Mouse (Mus musculus) testis, postnatal 10 days (tissue): ENCODE data around the gene Polr2g.
A peak's percentile ranks its signal among the peaks of the same experiment; 100 is the strongest.

Source experiments
- DNase-seq: peaks from one replicate; pipeline ENCODE4 v3.0.0; 2021; ENCODE audit warnings: low spot score

The Polr2g gene

DNA sequence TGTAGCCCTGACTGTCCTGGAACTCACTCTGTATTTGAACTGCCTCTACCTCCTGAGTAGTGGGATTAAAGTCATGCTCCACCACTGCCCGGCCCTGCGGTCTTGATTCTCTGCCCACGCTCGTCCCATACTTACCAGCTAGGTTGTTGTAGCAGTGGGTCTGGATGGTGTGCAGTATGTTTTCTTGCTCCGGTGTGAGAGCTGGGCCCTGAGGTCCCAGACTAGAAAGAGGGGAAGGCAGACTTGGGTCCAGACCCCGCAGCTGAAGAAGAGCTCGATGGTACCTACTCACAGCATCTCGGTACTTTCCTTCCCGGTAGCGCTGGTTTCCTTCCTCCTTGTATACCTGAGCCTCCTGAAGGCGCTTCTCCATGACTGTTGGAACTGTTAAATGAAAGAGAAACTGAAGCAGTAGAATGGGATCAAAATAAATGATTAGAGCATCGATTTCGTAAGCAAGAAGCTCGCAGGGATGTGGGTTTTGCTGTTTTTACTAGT lies 20.0 kb upstream of the Polr2g start:
- DNase-seq: no peak

DNA sequence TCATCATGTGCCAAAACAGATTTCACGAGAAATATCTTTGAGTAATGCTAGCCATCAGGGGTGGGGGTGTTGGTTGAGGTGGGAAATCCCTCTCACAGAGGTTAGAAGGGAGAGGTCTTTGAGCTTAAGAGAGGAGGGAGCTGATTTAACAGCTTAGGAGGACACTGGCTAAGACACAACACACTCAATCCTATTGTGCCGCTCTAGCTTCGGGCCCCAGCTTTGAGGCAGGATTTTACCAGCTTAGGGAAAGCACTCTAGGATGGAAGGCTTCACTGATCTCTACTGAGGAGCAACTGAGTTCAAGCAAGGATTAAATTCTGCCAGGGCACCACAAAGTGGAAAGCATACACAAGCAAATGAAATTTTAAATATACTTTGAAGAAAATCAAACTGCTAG lies 18.6 kb upstream of the Polr2g start:
- no peak for DNase-seq

DNA sequence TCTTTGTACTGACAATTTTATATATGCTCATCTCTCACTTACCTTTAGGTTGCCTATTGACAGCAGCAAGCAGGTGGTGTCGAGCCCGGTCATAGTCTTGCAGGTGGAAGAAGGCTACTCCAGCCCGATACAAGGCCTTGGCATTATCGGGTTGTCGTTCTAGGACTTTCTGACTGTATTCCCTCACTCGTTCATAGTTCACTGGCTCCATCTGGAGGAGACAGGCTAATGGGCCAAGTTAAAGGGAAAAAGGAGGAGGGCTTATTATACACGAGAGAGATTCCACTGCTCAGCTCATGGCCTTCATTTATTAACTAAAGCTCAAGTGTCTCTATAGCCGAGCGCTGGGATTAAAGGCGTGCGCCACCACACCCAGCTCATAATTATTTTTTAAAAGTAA lies 17.4 kb upstream of the Polr2g start:
- DNase-seq: no peak

DNA sequence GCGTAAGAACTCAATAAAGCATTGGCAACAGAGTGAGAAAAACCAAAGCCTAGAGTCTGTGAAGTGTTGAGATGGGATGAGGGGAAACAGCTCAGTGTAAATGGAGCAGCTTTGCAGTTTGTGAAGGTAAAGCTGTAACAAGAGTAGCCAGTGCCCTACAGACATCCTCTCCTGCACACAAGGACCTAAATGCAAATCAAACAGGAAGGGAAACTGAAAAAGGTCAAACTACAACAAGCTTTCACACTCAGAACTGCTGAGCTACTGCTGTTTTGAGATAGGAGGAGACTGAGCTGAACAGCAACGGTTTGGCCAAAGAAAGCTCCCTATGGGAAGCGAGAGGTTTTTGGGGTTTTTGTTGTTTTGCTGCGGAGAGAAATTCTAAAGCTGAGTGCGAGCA lies 8.4 kb upstream of the Polr2g start:
- DNase-seq: no peak

DNA sequence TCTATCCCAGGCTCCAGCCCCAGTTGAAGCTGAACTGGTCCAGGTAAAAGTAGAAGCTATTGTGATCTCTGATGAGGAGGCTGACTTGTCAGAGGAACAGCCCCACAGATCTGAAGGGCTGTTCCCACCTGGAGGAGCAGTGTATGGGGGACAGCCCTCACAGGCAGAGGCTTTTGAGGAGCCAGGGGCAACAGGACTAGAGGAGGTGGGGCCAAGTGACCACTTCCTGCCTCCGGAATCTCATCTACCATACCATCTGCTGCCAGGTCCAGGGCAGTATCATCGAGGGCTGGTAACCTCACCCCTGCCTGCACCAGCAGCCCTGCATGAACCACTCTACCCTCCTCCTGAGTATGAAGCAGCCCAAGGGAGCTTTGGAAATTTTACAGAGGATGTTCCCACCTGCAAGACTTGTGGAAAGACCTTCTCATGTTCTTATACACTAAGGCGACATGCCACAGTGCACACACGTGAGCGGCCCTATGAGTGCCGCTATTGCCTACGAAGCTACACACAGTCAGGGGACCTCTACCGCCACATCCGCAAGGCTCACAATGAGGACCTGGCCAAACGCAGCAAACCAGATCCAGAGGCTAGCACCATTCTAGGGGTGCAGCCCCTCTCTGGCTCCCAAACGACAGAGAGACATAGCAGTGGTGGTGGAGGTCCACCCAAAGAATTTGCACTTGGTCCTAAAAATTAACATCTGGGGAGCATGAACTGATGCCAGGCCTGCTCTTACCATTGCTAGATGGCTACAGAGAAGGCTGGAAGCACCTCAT lies 5.7 kb upstream of the Polr2g start:
- DNase-seq: no peak

DNA sequence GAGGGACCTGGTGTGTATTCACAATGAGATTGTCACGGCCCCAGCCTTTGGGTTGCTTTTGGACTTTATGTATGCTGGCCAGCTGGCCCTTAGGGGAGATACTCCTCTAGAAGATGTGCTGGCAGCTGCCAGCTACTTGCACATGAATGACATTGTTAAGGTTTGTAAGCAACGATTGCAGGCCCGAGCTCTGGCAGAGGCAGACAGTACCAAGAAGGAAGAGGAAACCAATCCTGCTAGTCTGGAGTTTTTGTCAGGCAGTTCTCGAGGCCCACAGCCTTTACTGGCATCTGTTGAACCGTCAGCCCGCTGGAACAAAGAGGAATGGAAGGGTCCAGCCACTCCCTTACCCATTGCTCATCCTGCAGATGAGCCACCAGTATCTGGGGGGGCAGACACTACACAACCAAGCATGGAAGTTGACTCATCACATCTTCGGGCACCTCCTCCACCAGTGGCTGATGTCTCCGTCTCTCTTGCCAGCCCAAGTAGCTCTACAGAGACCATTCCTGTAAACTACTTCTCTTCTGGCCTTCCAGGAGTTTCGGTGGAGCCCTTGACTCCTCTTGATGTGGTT lies 4.9 kb upstream of the Polr2g start:
- no peak for DNase-seq

DNA sequence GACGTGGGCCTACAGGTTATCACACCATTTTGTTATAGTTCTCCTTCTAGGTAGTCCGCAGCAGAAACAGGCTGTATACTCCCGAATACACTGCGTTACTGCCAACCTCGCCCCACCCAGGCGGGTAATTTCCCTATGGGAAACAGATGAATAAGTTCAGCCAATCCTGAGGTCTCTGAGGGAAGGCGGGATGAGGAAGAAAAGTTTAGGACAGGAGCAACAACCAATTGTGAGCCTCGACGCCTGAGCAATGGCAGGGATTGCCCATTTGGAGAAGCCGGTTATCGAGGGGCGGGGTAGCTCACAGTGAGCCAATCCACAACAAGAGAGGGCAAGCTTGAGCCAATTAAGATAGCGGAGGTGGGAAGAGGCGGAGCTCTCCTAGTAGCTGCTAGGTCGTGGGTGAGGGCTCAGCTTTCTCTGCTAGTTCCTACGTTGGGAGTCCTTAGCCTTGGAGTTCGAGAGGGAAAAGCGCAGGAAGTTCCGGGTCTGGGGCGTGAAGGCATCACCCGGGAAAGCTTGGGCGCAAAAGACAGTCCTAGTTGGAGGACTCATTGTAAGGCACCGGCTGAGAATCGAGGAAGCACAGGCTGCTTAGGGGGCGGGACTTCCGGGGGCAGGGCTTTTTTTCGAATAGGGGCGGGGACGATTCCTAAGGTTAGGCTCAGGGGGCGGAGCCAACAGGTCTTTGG lies 3.9 kb upstream of the Polr2g start, which contains the start of gene Zbtb3:
Zbtb3 (plus strand) TSS at position 426 of the 692 bp plus-strand sequence.
- peak; percentile 92 for DNase-seq

DNA sequence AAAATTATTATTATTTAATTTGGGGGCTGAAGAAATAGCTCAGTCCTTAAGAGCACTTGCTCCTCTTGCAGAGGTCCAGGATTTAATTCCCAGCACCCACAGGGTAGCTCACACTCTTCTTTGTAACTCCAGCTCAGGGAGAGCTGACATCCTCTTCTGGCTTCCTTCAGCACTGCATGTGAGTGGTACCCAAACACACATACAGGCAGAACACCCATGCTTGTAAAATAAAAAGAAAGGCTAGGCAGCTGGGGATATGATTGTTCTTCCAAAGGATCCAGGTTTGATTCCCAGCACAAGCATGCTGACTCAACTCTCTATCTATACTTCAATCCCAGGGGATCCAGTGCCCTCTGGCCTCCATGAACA lies 554 bp upstream of the Polr2g start:
- no peak for DNase-seq

DNA sequence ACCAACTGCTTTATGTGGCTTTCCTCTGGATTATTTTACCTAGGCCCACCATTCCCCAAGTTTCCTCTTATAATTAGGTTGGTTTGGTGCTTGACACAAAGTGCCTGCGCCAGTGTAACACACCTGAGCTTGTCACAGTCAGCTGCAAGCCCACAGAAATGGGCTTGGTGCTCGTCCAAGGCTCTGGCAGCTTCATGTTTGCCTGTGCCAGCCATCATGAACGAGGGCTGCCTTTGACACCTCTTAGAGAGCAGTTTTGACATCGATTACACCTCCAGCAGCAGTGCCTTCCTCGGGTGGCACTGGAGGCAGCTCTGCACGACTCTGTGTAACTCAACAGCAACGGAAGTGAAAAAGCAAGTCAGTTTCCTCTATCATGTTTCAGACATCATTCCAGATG lies 8.2 kb downstream of the Polr2g start:
- no peak for DNase-seq

DNA sequence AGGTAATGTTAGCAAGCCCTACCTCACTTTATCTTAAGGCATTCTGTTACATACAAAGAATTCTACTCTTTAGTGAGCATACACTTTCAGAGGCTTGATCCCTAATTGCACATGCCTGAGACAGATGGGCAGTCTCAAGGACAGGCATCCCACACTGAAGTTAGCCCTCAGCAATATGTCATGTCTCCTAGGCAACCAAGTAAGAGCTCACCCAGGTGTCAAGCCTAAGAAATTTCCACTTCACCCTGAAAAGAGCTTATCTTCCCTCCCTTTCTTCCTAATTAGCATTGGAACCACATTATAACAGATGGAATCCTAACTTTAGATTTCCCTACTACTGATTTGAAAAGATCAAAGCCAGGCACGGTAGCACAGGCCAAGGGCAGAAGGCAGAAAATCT lies 9.2 kb downstream of the Polr2g start:
- DNase-seq: no peak

DNA sequence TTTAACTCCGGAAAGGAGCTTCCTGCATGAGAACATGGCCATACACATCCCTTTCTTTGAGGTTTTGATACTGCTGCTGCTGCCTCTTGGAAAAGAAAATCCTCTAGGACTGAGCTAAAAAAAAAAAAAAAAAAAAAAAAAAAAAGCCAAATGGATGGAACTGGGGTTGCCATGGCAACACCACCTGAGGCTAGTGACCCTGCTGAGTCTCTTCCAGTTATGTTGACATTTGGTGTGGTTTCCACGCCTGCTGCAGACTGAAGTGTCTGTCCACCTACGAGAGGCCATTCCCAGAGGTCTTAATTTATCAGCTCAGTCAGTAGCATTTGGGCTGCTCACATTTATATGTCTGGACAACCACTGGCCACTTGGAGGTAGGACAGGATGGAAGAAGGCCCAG lies 9.9 kb downstream of the Polr2g start:
- no peak for DNase-seq

DNA sequence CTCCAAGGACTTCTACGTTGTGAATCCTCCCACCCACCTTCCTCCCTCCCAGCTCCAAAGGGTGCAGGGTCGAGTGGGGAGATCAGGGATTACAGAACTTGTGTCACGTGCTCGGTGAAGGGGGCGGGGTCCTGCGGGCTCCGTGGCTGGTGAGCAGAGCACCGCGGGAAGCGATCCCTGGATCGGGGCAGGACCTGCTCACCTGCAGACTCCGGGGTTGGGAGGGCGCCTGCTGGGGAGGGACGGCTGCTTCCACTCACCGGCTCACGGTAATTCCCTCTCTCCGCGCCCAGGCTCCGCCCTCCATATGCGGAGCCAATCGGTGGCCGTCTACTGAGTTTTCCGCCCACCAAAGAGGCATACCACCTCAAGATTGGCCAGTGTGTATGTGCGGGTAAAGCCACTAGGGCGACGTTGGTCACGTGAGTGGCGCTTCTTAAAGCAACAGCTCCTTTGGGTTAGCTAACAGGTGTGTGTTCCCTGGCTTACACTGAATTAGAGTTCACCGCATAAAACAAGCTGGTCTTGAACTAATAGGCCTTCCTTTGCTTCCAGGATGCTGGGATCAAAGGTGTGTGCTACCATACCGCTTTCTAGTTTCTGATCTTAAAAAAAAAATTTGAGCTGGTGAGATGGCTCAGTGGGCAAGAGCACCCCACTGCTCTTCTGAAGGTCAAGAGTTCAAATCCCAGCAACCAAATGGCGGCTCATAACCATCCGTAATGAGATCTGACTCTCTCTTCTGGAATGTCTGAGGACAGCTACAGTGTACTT lies 12.2 kb downstream of the Polr2g start, which contains the start of gene Taf6l:
Taf6l (minus strand) TSS at position 410 of the 774 bp plus-strand sequence.
- peak; percentile 87 for DNase-seq

DNA sequence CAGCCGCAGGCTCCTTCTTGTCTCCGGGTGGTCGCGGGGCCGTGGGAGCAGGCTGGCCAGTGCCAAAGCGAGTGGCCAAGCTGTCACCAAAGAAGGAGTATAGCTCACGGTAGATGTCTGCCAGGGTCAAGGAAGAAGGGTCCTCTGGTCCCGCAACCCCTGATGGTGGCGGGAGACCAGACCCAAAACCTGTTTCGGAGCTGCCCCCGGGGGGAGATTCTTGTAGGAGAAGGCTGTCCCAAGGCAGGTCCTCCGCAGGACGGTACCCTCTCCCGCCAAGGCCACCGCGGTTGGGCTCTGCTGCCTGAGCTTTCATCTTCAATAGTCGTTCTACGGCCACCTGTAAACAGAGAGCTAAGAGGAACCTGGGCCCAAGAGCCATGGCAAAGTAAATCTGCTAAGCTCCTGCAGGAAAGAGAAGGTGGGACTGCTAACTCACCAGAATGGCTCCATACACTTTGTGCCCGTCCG lies 23.4 kb downstream of the Polr2g start:
- DNase-seq: peak; percentile 63

DNA sequence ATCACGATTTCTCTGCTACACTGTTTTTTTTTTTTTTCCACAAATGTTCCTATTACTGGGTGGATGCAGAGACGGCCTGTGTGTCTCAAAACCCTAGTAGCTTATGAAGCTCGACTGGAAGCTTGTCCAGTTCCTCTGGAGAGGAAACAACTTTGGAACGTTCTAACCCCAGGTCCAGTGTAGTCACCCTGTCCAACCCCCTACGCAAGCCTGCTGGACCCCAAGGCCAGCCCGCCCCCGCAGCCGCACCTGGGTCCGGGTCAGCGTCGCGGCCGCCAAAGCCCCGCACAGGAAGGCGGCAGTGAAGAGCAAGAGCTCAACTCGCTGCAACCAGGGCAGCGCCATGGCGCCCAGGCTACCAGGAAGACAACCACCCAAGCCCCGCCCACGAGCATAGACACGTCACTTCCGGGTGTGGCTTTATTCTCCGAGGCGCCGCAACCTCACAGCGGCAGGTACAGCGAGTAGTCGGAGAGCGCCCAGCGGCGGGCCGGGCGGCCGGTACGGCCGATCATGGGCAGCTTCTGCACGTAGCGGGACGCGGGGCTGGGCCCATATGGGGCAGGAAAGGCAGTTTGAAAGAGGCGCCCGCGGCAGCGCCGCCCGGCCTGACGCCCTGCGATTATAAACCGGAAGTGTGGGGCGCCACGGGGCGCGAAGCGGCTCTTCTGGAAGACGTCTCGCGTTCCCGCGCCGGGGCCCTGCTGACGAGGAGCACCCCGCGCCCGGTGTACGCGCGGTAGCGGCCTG lies 24.1 kb downstream of the Polr2g start, which contains the start of gene Tmem179b:
Tmem179b (minus strand) TSS at position 382 of the 750 bp plus-strand sequence.
- peak; percentile 98 for DNase-seq

DNA sequence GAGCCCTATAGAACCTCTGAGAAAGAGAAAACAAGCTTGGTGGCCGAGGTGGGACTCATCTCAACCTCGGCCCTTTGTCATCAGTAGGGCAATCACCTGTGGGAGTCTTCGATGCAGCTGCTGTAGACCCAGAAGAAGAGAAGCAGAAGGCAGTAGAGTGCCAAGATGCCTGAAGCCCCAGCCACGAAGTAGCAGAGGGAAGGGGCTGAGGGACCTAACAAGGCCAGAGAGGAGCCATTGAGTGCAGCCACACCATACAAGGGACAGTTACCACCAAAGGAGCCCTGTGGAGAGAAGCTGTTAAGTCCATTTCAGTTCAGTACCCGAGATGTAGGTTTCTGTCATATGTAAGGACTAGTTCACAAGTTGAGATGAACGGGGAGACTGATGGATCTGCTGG lies 25.0 kb downstream of the Polr2g start:
- DNase-seq: no peak

DNA sequence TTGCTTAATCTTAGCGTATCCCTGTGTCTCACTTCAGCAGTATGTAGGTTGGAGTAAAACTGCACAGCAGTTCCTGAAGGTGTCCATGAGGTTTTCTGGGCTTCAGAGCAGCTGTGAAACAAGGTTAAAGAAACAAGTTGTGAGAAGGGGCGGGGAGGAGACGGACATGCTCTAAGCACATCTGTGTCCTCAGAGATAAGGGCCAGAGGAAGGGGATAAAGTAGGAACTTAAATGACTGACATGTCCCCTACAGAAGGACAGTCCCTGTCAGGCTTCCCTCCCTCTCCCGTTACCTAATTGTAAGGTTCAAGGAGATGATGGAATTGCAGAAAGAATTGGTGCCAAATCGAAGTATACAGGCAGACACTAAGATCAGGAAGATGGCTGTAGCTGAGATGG lies 25.4 kb downstream of the Polr2g start:
- no peak for DNase-seq

DNA sequence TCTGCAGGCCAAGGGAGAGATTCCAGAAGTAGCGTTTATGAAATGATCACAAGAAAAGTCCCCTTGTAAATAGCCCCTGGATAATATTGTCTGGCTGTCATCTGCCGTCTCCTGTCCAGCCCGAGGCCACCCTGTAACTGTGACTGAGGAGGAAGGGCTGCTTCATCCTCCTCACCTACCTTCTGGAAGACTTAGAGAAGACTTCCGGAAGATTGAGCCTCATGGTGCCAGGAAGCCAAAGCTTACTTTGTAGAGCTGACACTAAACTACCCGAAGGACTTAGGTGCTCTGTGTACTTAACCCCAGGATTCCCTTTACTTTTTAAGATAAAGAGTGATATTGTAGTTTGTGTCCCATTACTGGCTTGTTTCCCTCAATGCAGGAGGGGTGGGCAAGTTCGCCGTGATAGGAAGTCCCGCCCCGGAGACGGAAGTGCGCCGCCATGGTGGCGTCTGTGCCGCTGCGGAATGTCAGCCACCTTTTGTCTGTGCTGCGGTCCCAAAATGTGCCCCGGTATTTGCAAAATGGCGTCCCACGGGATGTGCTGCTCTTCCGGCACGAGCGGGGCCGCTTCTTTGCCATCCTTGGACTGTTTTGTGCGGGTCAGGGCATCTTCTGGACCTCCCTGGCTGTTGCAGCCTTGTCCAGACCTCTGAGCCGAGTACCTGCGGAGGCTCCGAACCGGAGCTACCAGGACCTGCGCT lies 27.7 kb downstream of the Polr2g start, which contains the start of gene Tmem223:
Tmem223 (plus strand) TSS at position 430 of the 704 bp plus-strand sequence.
- peak; percentile 84 for DNase-seq

DNA sequence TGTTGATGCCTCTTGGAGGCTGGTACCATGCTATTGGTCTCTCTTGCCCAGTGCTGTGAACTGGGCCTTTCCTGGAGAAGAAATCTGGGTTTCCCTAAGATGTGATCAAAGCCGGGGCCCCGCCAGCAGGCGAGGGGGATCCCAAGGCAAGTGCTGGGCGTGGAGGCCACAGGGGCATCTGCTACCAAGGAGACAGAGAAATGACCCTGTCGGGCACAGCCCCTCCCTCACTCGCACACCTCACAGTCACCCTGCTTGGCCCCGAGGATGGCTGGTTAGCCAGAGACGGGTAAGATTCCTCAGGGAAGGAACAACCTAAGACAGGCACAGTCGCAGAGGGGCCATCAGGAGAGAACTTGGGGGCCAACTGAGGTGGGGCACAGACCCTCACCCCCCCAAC lies 32.8 kb downstream of the Polr2g start:
- DNase-seq: no peak

DNA sequence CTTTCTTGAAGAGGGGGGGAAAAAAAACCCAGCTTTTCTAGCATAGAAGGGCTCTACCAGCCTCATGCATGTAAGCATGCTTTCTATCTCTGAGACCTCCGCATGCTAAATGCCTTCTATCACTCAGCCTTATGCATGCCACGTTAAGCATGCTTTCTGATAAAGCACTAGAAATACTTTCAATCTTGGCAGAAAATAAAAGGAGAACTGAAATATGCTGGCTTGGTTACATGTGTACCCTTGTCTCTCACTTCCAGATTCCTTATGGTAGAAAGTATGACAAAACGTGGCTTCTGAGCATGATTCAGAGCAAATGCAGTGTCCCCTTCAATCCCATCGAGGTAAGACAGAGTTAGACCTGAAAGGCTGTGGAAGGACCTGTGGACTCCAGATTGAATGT lies 35.1 kb downstream of the Polr2g start:
- DNase-seq: no peak

DNA sequence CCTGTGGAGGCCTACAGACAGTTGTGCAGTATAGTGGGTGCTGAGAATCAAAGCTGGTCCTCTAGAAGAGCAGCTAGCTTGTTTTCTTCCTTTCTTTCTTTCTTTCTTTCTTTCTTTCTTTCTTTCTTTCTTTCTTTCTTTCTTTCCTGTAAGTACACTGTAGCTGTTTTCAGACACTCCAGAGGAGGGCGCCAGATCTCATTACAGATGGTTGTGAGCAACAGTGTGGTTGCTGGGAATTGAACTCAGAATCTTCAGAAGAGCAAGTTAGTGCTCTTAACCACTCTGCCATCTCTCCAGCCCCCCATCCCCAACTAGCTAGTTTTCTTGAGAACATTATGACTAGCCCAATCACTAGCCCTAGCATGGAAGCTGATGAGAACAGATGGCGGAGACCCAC lies 37.6 kb downstream of the Polr2g start:
- no peak for DNase-seq

DNA sequence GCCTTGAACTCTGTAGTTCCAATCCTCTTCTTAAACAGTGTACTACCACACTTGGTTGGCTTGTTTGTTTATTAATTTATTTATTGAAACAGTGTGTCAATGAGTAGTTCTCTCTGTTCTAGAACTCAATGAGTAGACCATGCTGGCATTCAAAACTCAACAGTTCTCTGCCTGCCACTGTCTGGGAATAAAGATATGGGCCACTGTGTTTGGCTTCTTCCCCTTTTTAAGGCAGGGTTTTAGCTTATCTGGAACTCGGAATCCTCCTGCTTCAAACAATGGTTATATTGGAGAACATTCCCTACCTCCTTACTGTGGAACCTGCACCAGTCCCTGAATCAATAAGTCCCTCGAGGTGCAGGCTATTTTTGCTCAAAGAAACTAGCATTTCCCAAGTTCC lies 39.5 kb downstream of the Polr2g start:
- DNase-seq: no peak
